Mouse (Mus musculus): ENCODE data around the gene Amh. TPM values are rescaled to one million over a fixed set of nuclear protein-coding genes. Genes with fewer than 3 reads are reported as not detected.

Amh gene
- polyA plus RNA-seq, 1 experiment from 2014 or later, result 0.07 TPM

DNA sequence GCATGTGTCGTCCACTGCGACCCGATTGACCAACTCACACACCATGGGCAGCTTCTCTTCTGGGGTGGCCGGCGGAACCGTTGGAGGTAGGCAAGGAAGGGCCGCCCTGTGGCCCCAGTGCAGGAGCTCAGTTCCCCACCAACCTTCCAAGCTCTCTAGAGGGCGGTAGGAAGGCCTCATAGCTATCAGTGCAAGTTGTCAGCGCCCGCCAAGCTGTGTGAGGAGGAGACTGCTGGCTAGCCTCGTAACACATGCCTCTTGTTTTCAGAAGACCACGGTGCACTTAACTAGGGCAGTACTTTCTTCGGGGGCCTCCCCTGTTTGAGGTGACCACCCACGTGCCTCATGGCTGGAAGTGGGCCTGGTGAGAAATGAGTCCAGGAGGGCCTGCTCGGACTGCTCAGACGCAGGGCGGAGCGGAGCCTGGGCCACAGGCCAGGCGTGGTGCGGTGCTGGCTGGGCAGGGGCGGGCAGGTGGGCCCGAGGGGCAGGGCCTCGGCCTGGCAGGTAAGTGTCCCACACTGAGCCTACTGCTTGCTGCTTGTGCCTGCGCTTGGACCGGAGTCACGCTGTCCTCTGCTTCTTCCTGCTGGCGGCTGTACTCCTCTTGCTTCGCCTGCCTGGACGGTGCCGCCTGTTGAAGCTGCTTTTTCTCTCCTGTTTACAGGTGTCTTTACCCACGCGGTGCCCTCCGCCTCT lies 13.4 kb upstream of the Amh start:
- Histone ChIP-seq H3K36me3 (ENCODE audit: insufficient read depth, low read length) (peaks cover 44% of the 10 kb centered on the region), H3K4me1 (ENCODE audit: insufficient read depth, low read depth, low read length) (peaks cover 3% of the 10 kb centered on the region; the same call in 1 of the 2 replicates), H3K9ac (replicated peaks; ENCODE audit: low read depth) (no peak overlapping the region), H3K9me3 (ENCODE audit: low read length) (no peaks in the 10 kb centered on the region), H3K4me3 (ENCODE audit: low read depth, low read length) (no peak overlapping the region), H3K4me2 (replicated peaks; ENCODE audit: low read depth, low read length) (no peak overlapping the region), H3K27ac (ENCODE audit: low read length) (no peak overlapping the region), H3K27me3 (replicated peaks; ENCODE audit: insufficient read depth, low read length) (no peaks in the 10 kb centered on the region)
- no peak for DNase-seq (ENCODE audit: low spot score)
- TF ChIP-seq EP300 (IDR thresholded peaks at IDR 0.05) (no peak), CTCF (IDR thresholded peaks at IDR 0.05) (no peak)
- WGBS, result 77% methylated on average over 33 of the region's 33 CpGs
- no peak for ATAC-seq

DNA sequence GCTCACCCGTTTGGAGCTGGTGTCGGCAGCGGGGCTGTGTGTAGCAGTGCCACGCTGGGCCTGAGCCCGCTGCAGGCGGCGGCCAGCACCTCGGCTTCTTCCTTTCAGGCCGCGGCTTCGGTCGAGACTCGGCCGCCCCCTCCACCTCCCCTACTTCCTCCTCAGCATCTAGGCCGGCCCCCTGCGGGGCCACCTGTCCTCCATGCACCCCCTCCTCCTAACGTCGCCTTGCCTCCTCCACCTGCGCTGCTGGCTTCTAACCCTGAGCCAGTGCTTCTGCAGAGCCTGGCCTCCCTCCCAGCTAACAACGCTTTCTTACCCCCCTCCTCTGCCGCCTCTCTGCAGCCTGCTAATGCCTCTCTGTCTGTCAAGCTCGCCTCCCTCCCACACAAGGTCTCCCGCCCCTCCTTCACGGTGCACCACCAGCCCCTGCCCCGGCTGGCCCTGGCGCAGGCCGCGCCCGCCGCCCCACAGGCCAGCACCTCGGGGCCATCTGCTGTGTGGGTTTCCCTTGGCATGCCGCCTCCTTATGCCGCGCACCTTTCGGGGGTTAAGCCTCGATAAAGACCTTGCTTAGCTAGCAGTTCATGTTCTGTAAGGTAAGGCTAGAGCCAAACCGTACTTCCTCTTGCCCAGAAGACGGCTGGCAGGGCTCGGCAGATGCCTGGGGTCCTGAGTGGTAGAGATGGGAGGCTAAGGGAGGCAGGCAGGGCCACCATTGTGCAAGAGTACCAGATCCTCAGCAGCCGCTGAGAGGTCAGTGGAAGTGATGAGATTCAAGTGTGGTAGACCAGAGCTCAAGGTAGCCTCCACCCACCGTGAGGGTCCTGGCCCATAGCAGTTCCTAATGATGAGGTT lies 12.6 kb upstream of the Amh start:
- Histone ChIP-seq H3K4me3 (ENCODE audit: low read depth, low read length) (no peak overlapping the region), H3K27me3 (replicated peaks; ENCODE audit: insufficient read depth, low read length) (no peaks in the 10 kb centered on the region), H3K4me2 (replicated peaks; ENCODE audit: low read depth, low read length) (no peak overlapping the region), H3K4me1 (ENCODE audit: insufficient read depth, low read depth, low read length) (peaks cover 9% of the 10 kb centered on the region; the same call in 1 of the 2 replicates), H3K36me3 (ENCODE audit: insufficient read depth, low read length) (peaks cover 41% of the 10 kb centered on the region), H3K9ac (replicated peaks; ENCODE audit: low read depth) (no peak overlapping the region), H3K9me3 (ENCODE audit: low read length) (no peaks in the 10 kb centered on the region), H3K27ac (ENCODE audit: low read length) (no peak overlapping the region)
- WGBS, result 66% methylated on average over 41 of the region's 41 CpGs
- no peak for ATAC-seq
- no peak for TF ChIP-seq CTCF (IDR thresholded peaks at IDR 0.05)
- TF ChIP-seq EP300 (IDR thresholded peaks at IDR 0.05), result no peak
- DNase-seq (ENCODE audit: low spot score), result no peak

DNA sequence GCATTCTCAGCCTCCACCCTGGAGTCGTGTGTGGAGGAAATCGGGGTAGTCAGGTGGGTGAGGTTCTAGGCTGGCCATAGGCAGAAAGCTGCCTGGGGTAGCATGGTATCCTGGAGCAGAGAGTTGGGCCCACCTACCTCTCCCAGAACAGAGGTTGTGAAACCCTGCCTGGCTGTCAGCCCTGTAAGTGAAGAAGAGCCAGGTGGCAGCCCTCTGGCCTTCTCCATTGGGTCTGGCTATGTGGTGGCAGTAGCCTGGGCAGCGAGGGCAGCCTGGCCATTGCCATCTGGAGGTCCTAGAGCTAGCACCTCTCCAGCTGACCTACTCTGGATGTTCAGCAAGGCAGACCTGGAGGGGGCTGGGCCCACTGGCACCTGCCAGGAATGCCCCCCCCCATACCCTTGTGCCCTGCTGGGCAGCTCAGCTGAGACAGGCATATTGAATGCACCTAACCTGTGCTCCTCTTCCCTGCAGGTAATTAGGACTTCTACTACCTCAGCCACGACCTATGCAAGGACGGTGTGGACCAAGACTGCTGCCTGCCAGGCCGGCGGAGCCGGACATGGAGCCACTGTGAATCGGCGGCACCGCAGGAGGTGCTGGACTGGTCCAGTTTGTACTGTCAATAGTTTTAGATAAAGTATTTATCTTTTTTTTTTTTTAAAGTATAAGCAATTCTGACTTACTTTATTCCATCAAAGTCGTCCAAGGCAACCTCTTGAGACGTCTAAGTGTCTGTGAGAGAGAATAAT lies 11.8 kb upstream of the Amh start:
- WGBS, result 87% methylated on average over 13 of the region's 13 CpGs
- Histone ChIP-seq H3K4me1 (ENCODE audit: insufficient read depth, low read depth, low read length) (peaks cover 9% of the 10 kb centered on the region; the same call in 1 of the 2 replicates), H3K27me3 (replicated peaks; ENCODE audit: insufficient read depth, low read length) (no peaks in the 10 kb centered on the region), H3K9ac (replicated peaks; ENCODE audit: low read depth) (no peak overlapping the region), H3K4me3 (ENCODE audit: low read depth, low read length) (no peak overlapping the region), H3K4me2 (replicated peaks; ENCODE audit: low read depth, low read length) (no peak overlapping the region), H3K27ac (ENCODE audit: low read length) (no peak overlapping the region), H3K36me3 (ENCODE audit: insufficient read depth, low read length) (peaks cover 36% of the 10 kb centered on the region), H3K9me3 (ENCODE audit: low read length) (no peaks in the 10 kb centered on the region)
- ATAC-seq (no peak), DNase-seq (ENCODE audit: low spot score) (no peak)
- TF ChIP-seq CTCF (IDR thresholded peaks at IDR 0.05), result no peak

DNA sequence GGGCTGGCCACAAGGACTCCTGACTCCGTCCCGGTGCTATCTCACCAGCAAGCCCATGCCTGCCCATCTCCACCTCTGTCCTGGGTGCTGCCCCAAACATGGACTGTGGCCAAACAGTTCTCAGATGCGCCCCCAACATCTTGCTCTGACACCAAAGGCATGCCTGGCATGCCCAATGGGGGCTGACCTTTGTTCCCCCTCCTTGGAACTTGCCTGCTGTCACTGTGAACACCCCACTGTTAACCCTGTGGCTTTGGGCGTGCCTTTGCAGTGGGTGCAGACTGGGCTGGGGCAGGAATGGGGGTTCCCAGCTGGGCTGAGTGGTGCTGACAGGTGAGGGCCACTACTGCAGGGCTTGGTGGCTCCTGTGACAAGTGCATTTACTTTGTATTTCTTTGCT lies 11.2 kb upstream of the Amh start:
- 80% methylated on average over 4 of the region's 4 CpGs for WGBS
- no peak for DNase-seq (ENCODE audit: low spot score)
- Histone ChIP-seq H3K4me2 (replicated peaks; ENCODE audit: low read depth, low read length) (no peak overlapping the region), H3K9ac (replicated peaks; ENCODE audit: low read depth) (no peak overlapping the region), H3K27me3 (replicated peaks; ENCODE audit: insufficient read depth, low read length) (no peaks in the 10 kb centered on the region), H3K36me3 (ENCODE audit: insufficient read depth, low read length) (peaks cover 30% of the 10 kb centered on the region), H3K4me1 (ENCODE audit: insufficient read depth, low read depth, low read length) (peaks cover 9% of the 10 kb centered on the region; the same call in 1 of the 2 replicates), H3K27ac (ENCODE audit: low read length) (no peak overlapping the region), H3K9me3 (ENCODE audit: low read length) (no peaks in the 10 kb centered on the region), H3K4me3 (ENCODE audit: low read depth, low read length) (no peak overlapping the region)
- no peak for ATAC-seq
- TF ChIP-seq EP300 (IDR thresholded peaks at IDR 0.05), result no peak
- no peak for TF ChIP-seq CTCF (IDR thresholded peaks at IDR 0.05)

DNA sequence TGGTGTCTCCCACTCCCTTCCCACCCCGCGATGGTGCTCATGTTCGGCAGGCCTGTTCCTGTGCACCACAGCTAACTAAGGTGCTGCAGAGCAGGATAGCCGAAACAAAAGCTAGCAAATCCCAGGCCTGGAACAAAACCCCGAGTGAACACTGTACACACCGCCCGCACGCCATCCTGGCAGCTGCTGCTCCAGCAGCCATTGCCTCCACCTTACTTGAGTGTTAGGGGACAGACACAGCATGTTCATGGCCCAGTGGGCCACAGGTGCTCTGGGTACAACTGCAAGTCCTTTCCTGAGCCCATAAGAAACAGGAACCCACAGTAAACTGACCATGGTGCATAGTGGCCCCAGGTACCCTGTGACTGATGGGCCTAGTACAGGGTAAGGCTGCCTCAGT lies 10.3 kb upstream of the Amh start:
- H3K9ac ChIP-seq (replicated peaks; ENCODE audit: low read depth), result no peak overlapping the region
- H3K27me3 ChIP-seq (replicated peaks; ENCODE audit: insufficient read depth, low read length), result no peaks in the 10 kb centered on the region
- no peak overlapping the region for H3K27ac ChIP-seq (ENCODE audit: low read length)
- no peak overlapping the region for H3K4me3 ChIP-seq (ENCODE audit: low read depth, low read length)
- WGBS, result 86% methylated on average over 8 of the region's 8 CpGs
- ATAC-seq (no peak), DNase-seq (ENCODE audit: low spot score) (no peak)
- TF ChIP-seq EP300 (IDR thresholded peaks at IDR 0.05), result no peak
- TF ChIP-seq CTCF (IDR thresholded peaks at IDR 0.05), result no peak
- no peak overlapping the region for H3K4me2 ChIP-seq (replicated peaks; ENCODE audit: low read depth, low read length)
- H3K9me3 ChIP-seq (ENCODE audit: low read length), result no peaks in the 10 kb centered on the region
- H3K36me3 ChIP-seq (ENCODE audit: insufficient read depth, low read length), result peaks cover 23% of the 10 kb centered on the region; the same call in 1 of the 2 replicates
- H3K4me1 ChIP-seq (ENCODE audit: insufficient read depth, low read depth, low read length), result peaks cover 16% of the 10 kb centered on the region

DNA sequence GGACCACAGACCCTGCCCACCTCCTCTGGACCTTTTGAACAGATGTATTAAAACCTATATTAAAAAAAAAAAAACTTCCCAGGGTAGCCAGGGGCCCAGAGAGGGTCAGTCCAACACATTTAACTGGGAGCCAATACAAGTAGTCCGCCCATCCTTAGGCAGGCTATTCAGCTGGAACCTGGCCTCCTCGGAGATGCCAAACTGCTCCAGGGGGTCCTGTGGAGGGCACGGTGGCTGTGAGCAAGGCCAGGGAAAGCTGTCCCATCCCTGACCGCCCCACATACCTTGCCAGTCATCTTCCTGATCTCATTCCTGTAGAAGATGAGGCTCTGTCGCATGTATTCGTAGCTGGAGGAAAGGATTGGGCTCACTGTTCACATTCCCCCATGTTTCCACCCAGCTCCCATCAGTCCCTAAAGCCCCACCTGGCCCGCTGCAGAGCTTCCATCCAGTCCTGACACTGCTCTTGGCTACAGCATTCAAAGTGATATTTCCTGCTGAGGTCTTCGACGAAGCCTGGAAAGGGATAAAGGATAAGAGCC lies 8.7 kb upstream of the Amh start:
- Histone ChIP-seq H3K4me1 (ENCODE audit: insufficient read depth, low read depth, low read length) (peaks cover 16% of the 10 kb centered on the region), H3K4me3 (ENCODE audit: low read depth, low read length) (no peak overlapping the region), H3K27ac (ENCODE audit: low read length) (no peak overlapping the region), H3K36me3 (ENCODE audit: insufficient read depth, low read length) (0 out of 2 replicates have a peak, but pooled peaks cover 8% of the 10 kb centered on the region), H3K27me3 (replicated peaks; ENCODE audit: insufficient read depth, low read length) (no peaks in the 10 kb centered on the region), H3K9me3 (ENCODE audit: low read length) (no peaks in the 10 kb centered on the region), H3K4me2 (replicated peaks; ENCODE audit: low read depth, low read length) (no peak overlapping the region), H3K9ac (replicated peaks; ENCODE audit: low read depth) (no peak overlapping the region)
- TF ChIP-seq CTCF (IDR thresholded peaks at IDR 0.05) (no peak), EP300 (IDR thresholded peaks at IDR 0.05) (no peak)
- DNase-seq (ENCODE audit: low spot score), result no peak
- ATAC-seq, result no peak
- WGBS, result 77% methylated on average over 9 of the region's 9 CpGs

Measured in lung, postnatal 0 days (tissue).